Mouse (Mus musculus): ENCODE measurements around the gene Thada. TPM values are rescaled to one million over a fixed set of nuclear protein-coding genes. Genes with fewer than 3 reads are reported as not detected.

Gene Thada
- polyA plus RNA-seq, 2 experiments = 9.1 to 9.7 TPM

DNA sequence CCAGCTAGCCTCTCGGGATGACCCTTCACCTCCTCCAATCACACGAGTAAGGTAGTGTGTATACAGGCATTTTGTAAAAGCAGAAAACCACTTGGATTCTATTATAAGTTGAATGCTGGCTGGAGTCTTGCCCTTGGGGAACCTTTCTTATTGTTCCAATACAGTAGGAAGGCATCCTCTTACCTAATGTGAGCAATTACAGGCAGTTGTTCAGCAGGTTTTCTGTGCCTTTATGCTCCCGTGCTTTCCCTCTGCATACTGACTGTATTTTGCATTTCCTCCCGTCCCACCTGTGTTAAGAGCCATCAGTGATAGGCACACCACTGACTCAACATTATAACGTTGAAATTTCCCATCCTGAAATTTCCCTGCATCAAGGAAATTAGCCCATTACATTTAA, 261.0 kb downstream of the Thada start:
- no peak overlapping the region for H3K27ac ChIP-seq (replicated peaks; ENCODE audit: low read depth, low read length)
- no peak for TF ChIP-seq POLR2A (IDR thresholded peaks at IDR 0.05; ENCODE audit: borderline replicate concordance, extremely low read depth, insufficient read depth, insufficient read length)
- H3K9ac ChIP-seq (ENCODE audit: low read depth, low read length, severe bottlenecking) = no peak overlapping the region
- H3K4me3 ChIP-seq (replicated peaks; ENCODE audit: low read length) = no peak overlapping the region
- peaks cover 18% of the 10 kb centered on the region for H3K4me1 ChIP-seq (ENCODE audit: control insufficient read depth, insufficient read depth, low read length)
- WGBS = 73% methylated on average over 5 of the region's 5 CpGs
- no peaks in the 10 kb centered on the region for H3K9me3 ChIP-seq (ENCODE audit: control insufficient read depth, low read length)
- no peak overlapping the region for H3K4me2 ChIP-seq (replicated peaks; ENCODE audit: low read depth, low read length, severe bottlenecking)
- DNase-seq (ENCODE audit: low spot score) (no peak), ATAC-seq (ENCODE audit: low FRiP score, low read depth) (no peak)
- H3K27me3 ChIP-seq (ENCODE audit: control insufficient read depth, insufficient read depth, low read length) = no peaks in the 10 kb centered on the region
- H3K36me3 ChIP-seq (ENCODE audit: control insufficient read depth, insufficient read depth, low read length) = peaks cover 9% of the 10 kb centered on the region; the same call in 1 of the 2 replicates

DNA sequence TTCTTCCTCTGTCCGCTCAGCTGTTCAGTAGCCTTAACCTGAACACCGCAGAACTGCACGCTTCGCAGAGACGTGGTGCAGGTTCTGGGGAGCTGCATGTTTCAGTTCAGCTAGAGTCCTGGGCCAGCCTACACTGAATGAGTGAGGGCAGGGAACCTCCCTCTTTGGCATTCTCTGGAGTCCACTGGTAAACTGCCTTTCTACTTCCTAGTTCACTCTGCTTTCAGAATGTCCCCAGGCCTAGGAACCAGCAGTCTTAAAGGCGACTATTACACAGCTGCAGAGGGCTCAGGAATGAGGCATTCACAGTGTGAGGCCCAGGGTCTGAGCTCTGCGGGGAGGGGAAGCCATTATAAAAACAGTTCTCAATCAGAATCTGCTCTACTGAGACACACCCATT, 262.7 kb downstream of the Thada start:
- no peaks in the 10 kb centered on the region for H3K27me3 ChIP-seq (ENCODE audit: control insufficient read depth, insufficient read depth, low read length)
- WGBS = 55% methylated on average over 7 of the region's 7 CpGs
- DNase-seq (ENCODE audit: low spot score) (no peak), ATAC-seq (ENCODE audit: low FRiP score, low read depth) (no peak)
- H3K36me3 ChIP-seq (ENCODE audit: control insufficient read depth, insufficient read depth, low read length) = peaks cover 9% of the 10 kb centered on the region; the same call in 1 of the 2 replicates
- peak overlapping the region; percentile 21; the same call in 1 of the 2 replicates for H3K9ac ChIP-seq (ENCODE audit: low read depth, low read length, severe bottlenecking)
- H3K4me3 ChIP-seq (replicated peaks; ENCODE audit: low read length) = no peak overlapping the region
- no peak overlapping the region for H3K4me2 ChIP-seq (replicated peaks; ENCODE audit: low read depth, low read length, severe bottlenecking)
- H3K4me1 ChIP-seq (ENCODE audit: control insufficient read depth, insufficient read depth, low read length) = peaks cover 18% of the 10 kb centered on the region
- no peaks in the 10 kb centered on the region for H3K9me3 ChIP-seq (ENCODE audit: control insufficient read depth, low read length)
- TF ChIP-seq POLR2A (IDR thresholded peaks at IDR 0.05; ENCODE audit: borderline replicate concordance, extremely low read depth, insufficient read depth, insufficient read length) = no peak
- no peak overlapping the region for H3K27ac ChIP-seq (replicated peaks; ENCODE audit: low read depth, low read length)

DNA sequence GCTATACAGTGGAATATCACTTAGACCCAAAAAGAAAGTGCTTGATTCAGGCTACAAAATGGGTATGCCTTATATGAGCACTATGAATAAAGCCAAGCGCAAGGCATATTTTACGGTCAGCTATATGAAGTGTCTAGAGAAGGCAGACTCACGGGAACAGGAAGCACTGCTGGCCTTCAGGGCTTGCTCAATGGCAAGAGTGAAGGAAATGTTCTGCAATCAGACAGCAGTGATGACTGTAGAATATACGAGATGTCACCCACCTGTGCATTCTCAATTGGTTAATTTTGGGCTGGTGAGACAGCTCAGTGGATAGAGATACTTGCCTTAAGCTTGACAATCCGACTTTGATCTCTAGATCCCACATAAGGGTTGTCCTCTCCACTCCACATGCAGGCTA, 264.8 kb downstream of the Thada start:
- no peak for DNase-seq (ENCODE audit: low spot score)
- peaks cover 12% of the 10 kb centered on the region for H3K4me1 ChIP-seq (ENCODE audit: control insufficient read depth, insufficient read depth, low read length)
- 86% methylated on average over 5 of the region's 5 CpGs for WGBS
- no peak overlapping the region for H3K9ac ChIP-seq (ENCODE audit: low read depth, low read length, severe bottlenecking)
- no peak overlapping the region for H3K4me2 ChIP-seq (replicated peaks; ENCODE audit: low read depth, low read length, severe bottlenecking)
- no peak for TF ChIP-seq POLR2A (IDR thresholded peaks at IDR 0.05; ENCODE audit: borderline replicate concordance, extremely low read depth, insufficient read depth, insufficient read length)
- no peaks in the 10 kb centered on the region for H3K9me3 ChIP-seq (ENCODE audit: control insufficient read depth, low read length)
- H3K27me3 ChIP-seq (ENCODE audit: control insufficient read depth, insufficient read depth, low read length) = no peaks in the 10 kb centered on the region
- H3K36me3 ChIP-seq (ENCODE audit: control insufficient read depth, insufficient read depth, low read length) = peaks cover 5% of the 10 kb centered on the region; the same call in 1 of the 2 replicates
- no peak overlapping the region for H3K4me3 ChIP-seq (replicated peaks; ENCODE audit: low read length)
- H3K27ac ChIP-seq (replicated peaks; ENCODE audit: low read depth, low read length) = no peak overlapping the region
- no peak for ATAC-seq (ENCODE audit: low FRiP score, low read depth)

DNA sequence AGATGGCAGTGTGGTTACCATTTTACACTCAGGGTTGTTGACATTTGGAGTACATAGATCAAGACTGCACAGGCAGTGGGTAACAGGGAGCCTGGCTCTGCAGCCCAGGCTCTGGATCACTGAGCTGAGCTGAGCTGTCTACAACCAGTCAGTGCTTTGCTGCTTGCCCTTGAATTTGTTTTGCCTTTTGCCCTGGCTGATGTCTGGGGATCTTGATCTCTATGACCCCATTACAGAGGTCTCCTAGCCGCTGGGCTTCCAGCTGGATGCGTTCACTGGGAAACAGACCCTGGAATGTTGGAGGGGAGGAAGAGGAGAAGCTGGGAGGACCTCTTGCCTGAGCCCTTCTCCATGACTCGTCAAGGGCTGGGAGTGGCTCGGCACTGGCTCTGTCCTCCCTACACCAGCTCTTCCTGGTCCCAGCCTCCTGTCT, 268.1 kb downstream of the Thada start:
- Histone ChIP-seq H3K9me3 (ENCODE audit: control insufficient read depth, low read length) (no peaks in the 10 kb centered on the region), H3K27ac (replicated peaks; ENCODE audit: low read depth, low read length) (no peak overlapping the region), H3K4me3 (replicated peaks; ENCODE audit: low read length) (no peak overlapping the region), H3K9ac (ENCODE audit: low read depth, low read length, severe bottlenecking) (no peak overlapping the region), H3K4me1 (ENCODE audit: control insufficient read depth, insufficient read depth, low read length) (peaks cover 11% of the 10 kb centered on the region; the same call in 1 of the 2 replicates), H3K4me2 (replicated peaks; ENCODE audit: low read depth, low read length, severe bottlenecking) (no peak overlapping the region), H3K27me3 (ENCODE audit: control insufficient read depth, insufficient read depth, low read length) (no peaks in the 10 kb centered on the region), H3K36me3 (ENCODE audit: control insufficient read depth, insufficient read depth, low read length) (peaks cover 9% of the 10 kb centered on the region; the same call in 1 of the 2 replicates)
- no peak for ATAC-seq (ENCODE audit: low FRiP score, low read depth)
- WGBS = 60% methylated on average over 4 of the region's 4 CpGs
- no peak for DNase-seq (ENCODE audit: low spot score)
- TF ChIP-seq POLR2A (IDR thresholded peaks at IDR 0.05; ENCODE audit: borderline replicate concordance, extremely low read depth, insufficient read depth, insufficient read length) = no peak

DNA sequence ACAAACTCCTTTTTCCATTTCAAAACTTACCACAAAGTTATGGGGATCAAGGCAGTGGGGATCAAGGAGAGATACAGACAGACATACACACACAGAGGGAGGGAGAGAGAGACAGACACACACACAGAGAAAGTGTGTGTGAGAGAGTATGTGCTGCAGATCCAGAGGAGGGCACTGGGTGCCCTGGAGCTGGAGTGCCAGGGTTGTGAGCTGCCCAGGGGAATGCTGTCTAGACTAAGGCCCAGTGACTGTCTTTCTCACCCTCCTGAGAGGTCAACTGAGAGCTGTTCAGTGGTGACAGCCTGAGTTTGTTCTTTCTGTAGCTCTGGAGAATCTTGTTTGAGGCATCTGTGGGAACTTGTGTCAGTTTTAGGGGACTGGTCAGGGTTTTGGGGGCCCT, 269.7 kb downstream of the Thada start:
- Histone ChIP-seq H3K4me1 (ENCODE audit: control insufficient read depth, insufficient read depth, low read length) (0 out of 2 replicates have a peak, but pooled peaks cover 10% of the 10 kb centered on the region), H3K36me3 (ENCODE audit: control insufficient read depth, insufficient read depth, low read length) (peaks cover 16% of the 10 kb centered on the region; the same call in 1 of the 2 replicates), H3K4me3 (replicated peaks; ENCODE audit: low read length) (no peak overlapping the region), H3K9ac (ENCODE audit: low read depth, low read length, severe bottlenecking) (no peak overlapping the region), H3K27me3 (ENCODE audit: control insufficient read depth, insufficient read depth, low read length) (no peaks in the 10 kb centered on the region), H3K27ac (replicated peaks; ENCODE audit: low read depth, low read length) (no peak overlapping the region), H3K4me2 (replicated peaks; ENCODE audit: low read depth, low read length, severe bottlenecking) (no peak overlapping the region), H3K9me3 (ENCODE audit: control insufficient read depth, low read length) (no peaks in the 10 kb centered on the region)
- no peak for ATAC-seq (ENCODE audit: low FRiP score, low read depth)
- no peak for TF ChIP-seq POLR2A (IDR thresholded peaks at IDR 0.05; ENCODE audit: borderline replicate concordance, extremely low read depth, insufficient read depth, insufficient read length)
- DNase-seq (ENCODE audit: low spot score) = no peak

DNA sequence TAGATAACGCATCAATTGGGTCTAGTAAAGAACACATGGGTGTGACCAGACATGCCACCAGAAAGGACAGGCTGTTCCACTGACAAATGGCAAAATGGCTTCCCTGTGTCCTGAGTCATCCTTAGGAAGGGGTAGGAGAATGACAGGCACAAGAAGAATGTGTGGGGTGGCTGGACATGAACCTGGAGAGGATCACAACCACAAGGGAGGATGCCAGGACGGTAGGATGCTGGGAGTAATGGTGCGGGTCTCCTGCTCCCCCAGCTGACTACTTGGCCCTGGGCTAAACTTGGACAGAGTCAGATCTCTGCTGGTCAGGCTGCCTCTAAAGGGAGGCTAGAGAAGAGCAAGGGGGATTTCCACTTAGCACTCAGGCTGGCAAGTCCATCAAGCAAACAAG, 270.2 kb downstream of the Thada start:
- H3K9ac ChIP-seq (ENCODE audit: low read depth, low read length, severe bottlenecking) = no peak overlapping the region
- no peak overlapping the region for H3K4me2 ChIP-seq (replicated peaks; ENCODE audit: low read depth, low read length, severe bottlenecking)
- DNase-seq (ENCODE audit: low spot score) (no peak), ATAC-seq (ENCODE audit: low FRiP score, low read depth) (no peak)
- no peaks in the 10 kb centered on the region for H3K27me3 ChIP-seq (ENCODE audit: control insufficient read depth, insufficient read depth, low read length)
- 85% methylated on average over 3 of the region's 3 CpGs for WGBS
- no peak overlapping the region for H3K27ac ChIP-seq (replicated peaks; ENCODE audit: low read depth, low read length)
- TF ChIP-seq POLR2A (IDR thresholded peaks at IDR 0.05; ENCODE audit: borderline replicate concordance, extremely low read depth, insufficient read depth, insufficient read length) = no peak
- 0 out of 2 replicates have a peak, but pooled peaks cover 10% of the 10 kb centered on the region for H3K4me1 ChIP-seq (ENCODE audit: control insufficient read depth, insufficient read depth, low read length)
- peaks cover 15% of the 10 kb centered on the region; the same call in 1 of the 2 replicates for H3K36me3 ChIP-seq (ENCODE audit: control insufficient read depth, insufficient read depth, low read length)
- no peaks in the 10 kb centered on the region for H3K9me3 ChIP-seq (ENCODE audit: control insufficient read depth, low read length)
- no peak overlapping the region for H3K4me3 ChIP-seq (replicated peaks; ENCODE audit: low read length)
